Mouse (Mus musculus) lung, postnatal 4 days (tissue): Measurements from ENCODE around the gene Vangl2.

Experiments used
- DNase-seq, 2 experiments: peaks; one replicate each; pipeline ENCODE4 v3.0.0; 2021

Gene Vangl2

GRCm38 (mm10) chr1:171960726-171961125 lies 67.5 kb downstream of the Vangl2 start:
- no peak for DNase-seq

DNA sequence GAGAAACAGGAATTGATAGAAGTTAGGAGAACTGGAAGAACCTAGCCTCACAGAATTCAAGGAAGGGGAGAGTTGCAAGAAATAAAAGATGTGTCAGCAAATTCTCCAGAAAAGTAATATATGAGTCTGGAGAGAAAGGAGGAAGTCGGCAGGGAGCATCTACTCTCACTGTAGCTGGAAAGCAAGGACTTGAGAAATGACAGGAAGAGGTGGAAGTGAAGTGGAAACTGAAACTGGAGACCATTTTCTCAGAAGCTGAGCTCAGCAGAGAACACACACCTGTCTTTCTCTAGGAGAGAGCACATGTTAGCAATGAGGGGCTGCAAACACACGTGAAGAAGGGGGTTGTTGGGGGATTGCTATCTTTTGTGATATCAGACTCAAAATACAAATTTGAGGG lies 70.8 kb downstream of the Vangl2 start:
- no peak for DNase-seq

- no peak for DNase-seq
Measured at GRCm38 (mm10) chr1:171955071-171955470, 73.2 kb downstream of the Vangl2 start.
